Mouse (Mus musculus): ENCODE results near the gene L1td1.

L1td1 gene

DNA sequence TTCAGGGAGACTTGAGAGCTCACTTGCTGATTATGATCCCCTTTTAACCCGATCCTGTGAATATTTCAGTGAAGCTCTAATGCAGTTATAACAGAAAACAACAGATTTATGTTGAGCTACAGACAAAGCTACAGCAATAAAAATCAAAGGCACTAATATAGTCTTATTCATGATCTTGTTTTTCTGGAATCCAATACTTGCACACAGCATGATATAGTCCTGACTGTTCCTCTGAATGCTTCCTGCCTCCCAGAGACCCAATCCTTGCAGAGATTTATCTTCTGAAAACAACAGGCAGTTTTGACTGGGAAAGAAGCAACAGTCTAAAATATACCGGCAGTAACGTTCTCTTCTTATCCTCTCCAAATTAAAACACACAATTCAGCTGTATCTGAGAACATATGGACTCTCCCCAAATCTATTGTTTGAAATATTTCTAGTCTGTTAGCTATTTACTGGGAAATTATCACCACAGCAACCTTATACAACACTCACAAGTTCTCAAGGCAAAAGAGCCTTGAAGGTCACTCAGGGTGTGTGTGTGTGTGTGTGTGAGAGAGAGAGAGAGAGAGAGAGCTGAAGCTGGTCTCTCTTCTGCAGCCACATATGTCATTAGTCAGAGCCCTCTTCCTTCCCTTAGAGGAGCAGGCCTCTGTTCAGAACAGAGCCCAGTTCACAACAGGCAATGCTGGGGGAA lies 16.8 kb downstream of the L1td1 start:
- no peak for DNase-seq (ENCODE audit: low spot score)

DNA sequence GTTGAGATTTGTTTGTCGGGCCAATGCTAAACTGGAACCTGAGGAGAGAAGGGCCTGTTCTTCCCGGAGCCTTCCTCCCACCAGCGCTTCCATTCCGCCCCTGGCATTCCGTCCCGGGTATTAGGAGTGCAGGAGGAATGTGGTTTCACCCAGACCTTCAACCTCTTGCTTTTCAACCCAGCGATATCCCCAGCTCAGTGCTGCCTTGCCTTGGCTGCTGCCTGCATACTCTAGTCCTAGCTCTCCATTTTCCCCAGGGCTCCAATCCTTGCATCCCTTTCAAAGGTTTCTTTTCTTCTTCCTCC lies 17.3 kb downstream of the L1td1 start:
- DNase-seq (ENCODE audit: low spot score), result peak; percentile 42

- DNase-seq (ENCODE audit: low spot score), result no peak
These were observed 27.9 kb downstream of the L1td1 start for GRCm38 (mm10) chr4:98754456-98754855.

GRCm38 (mm10) chr4:98756141-98756540 lies 29.6 kb downstream of the L1td1 start:
- no peak for DNase-seq (ENCODE audit: low spot score)

GRCm38 (mm10) chr4:98758012-98758821 lies 31.7 kb downstream of the L1td1 start:
- DNase-seq (ENCODE audit: low spot score), result no peak

DNA sequence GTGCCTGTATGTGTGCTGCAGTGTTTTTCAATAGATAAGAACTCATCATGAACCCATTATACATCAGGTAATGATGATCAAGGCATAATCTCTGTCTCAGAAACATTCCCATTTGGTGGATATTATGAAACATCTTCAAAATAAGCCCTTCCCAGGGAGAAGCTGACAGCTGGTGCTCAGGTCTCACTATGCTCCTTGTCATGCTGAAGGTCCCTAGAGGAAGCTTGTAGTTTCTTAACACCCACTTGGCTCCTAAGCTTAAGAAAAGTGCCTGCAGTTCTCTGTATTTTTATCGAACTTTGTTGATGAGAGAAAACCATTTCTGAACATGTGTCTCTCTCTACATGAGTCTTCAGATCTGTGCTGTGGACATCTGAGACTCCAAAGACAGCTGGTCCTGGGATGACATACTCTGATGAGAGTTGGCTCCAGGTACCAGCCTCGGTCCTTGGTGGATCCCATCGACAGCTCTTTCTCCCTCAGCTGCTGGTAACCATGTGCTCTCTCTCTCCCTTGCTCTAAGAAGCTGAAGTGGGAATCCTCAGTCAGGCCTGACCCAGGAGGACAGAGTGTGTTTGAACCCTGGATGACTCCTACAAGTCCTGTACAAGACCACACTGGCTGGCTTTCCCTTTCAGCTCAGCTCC lies 32.5 kb downstream of the L1td1 start:
- DNase-seq (ENCODE audit: low spot score), result no peak

DNA sequence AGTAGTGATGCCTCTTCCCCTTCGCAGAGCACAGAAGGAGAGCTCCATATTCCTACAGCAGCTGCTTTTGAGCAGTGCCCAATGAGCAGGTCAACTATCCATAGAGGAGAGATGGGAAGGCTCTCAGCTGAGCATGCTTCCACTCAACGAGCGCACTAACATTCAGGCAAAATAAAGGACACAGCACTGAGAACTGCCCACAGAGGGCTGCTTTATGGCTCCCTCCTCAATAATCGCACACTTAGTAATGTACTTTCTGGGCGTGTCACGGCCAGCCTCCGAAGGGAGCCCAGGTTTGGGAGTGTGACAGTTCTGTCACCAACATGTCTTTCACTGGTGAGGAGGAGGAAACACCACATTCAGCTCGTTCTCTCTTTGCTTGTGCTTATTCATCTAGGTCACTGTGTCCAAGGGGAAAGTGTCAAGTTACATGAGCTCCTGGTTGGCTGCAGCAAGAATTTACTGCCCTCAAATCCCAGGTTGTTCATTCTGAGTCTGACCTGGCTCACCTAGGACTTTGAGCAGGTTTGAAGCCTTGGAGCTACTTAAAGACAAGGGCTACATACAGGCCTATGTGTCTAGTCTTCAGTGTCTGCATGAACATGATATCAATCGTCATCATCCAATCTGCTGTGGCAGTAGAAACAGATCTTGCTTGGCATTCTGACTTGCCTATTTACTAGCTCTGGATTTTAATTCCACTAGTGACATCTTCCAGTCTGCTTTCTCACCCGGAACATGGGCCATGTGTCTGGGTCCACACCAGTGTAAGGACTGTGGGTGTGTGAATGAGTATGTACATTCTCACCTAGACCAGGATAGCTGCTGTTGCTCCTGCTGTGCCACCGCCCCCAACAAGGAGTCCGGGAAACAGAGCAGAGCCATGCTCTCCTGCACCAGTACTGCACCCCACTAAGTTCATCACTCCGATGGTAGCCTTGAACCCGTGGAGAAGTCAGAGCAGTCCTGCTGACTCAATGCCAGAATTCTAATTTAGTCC lies 40.9 kb downstream of the L1td1 start:
- no peak for DNase-seq (ENCODE audit: low spot score)

DNA sequence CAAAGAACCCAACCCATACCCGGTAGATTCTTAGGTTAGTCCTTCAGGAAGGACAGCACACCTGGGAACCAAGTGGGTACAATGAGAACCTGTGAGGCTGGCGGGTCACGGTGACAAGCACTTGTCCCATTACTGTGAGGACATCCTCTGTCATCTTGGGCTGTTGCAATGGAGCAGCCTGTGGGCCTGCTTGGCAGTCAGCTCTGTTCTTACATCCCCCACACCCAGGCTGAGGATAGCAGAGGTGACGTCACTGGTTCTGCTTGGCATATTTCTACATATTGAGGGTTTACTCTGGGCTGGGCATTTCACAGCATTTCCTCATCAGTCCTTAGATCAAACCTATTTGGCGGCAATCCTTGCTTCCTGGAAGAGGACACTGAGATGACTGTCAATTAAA lies 47.3 kb downstream of the L1td1 start:
- no peak for DNase-seq (ENCODE audit: low spot score)

- no peak for DNase-seq (ENCODE audit: low spot score)
These were observed 50.3 kb downstream of the L1td1 start for GRCm38 (mm10) chr4:98776721-98777427.

DNA sequence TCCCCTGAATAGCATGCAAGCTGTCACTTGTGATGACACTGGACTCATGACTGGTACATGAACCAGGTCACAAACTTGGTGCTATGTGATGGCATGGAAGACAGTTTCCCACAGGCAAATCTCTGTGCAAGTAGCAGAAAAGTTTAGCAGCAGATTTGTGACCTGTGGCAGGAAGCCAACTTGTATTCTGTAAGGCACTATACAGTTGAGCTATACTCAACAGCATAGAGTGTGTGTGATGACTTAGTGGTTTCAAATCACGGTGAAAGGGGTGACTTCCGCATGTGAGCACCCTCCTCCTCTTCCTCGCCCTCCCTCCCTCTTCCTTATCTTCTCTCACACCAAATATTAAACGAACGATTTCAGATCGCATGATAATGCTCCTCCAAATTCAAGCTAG lies 50.9 kb downstream of the L1td1 start:
- no peak for DNase-seq (ENCODE audit: low spot score)

- no peak for DNase-seq (ENCODE audit: low spot score)
These were observed 51.7 kb downstream of the L1td1 start for GRCm38 (mm10) chr4:98778219-98778618.

GRCm38 (mm10) chr4:98785851-98786250 lies 59.3 kb downstream of the L1td1 start:
- DNase-seq (ENCODE audit: low spot score), result no peak

DNA sequence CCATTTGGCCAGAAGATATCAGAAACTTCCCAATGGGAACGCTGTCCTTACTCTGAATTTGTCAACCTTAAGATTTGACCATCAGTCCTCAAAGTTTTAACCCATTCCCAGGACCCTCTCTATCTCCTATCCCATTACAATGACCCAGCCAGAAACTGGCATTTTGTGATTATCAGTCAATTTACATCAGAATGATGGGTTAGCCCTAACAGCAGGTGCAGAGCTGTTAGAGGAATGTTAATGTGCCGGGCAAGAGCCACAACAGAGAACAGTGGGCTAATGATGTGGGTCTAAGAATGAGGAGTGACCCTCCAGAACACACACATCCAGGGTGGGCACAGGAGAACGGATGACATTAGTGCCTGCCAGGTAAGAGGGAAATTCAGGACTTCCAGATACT lies 59.7 kb downstream of the L1td1 start:
- DNase-seq (ENCODE audit: low spot score), result no peak

Data from ovary, adult 18-20 months (tissue).